Mouse (Mus musculus) brain, embryonic 18.5 days (tissue): Measurements from ENCODE around the gene Ccdc28a.

Source experiments
- DNase-seq: peaks from one replicate; pipeline ENCODE4 v3.0.0-alpha.2; 2012; ENCODE audit warnings: low read depth, low spot score

Ccdc28a gene

DNA sequence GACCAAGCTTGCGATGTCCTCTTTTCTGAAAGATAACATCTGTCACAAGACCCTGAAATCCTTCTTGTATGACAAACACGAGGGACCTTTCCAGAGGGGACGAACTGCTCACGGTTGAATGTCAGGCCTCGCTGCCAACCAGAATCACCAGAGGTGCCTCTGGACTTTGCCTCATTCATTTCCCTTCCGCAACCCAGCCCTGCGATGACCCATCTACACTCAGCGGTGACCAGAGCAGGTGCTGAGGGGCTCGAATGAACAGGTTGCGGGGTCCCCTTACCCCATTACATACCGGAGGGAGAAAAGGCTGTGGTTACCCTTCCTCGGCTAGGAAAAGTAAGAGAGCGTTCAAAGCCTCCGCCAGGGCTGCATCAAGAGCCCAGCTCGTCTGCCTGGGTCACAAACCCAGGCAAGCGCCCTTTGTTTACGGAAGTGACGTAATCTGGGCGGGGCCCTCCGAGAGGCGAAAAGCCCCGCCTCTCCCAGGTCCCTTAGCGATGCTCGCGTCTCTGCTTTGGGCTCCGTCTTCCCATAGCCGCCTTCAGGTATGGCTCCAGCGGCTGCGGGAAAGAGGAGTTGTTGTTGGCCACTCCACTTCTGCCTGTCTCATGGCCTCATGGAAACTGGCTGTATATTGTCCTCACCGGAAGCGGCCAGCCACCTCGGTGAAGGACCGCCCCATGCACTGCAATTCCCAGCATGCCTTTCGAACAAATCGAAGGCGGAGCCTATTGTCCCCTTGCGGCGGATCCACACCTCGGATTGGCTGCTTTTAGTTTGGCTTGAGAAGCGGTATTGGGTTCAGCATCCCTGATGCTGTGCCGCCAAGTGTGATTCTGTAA is at the start of gene Ccdc28a:
Ccdc28a (minus strand) TSS at position 439 of the 842 bp plus-strand sequence.
- peak; percentile 91 for DNase-seq

DNA sequence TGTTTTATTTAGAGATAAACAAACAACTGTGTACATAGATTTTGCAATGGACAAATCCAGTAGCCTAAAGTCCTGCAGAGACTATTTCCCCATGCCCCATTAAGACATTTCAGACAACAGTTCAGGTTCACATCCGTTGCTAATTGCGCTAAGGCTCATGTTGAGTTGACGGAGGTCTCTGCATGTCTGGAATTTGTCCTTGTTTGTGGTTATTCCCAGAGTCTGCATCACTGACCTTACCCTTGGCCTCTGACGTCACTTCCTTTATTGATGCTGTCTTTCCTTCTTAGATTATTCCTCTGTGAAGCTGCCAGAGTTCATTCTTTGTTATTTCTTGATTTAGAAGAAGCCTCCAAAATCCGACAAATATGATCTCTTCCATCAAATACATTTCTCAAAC is 49.2 kb upstream of the Ccdc28a start:
- no peak for DNase-seq

DNA sequence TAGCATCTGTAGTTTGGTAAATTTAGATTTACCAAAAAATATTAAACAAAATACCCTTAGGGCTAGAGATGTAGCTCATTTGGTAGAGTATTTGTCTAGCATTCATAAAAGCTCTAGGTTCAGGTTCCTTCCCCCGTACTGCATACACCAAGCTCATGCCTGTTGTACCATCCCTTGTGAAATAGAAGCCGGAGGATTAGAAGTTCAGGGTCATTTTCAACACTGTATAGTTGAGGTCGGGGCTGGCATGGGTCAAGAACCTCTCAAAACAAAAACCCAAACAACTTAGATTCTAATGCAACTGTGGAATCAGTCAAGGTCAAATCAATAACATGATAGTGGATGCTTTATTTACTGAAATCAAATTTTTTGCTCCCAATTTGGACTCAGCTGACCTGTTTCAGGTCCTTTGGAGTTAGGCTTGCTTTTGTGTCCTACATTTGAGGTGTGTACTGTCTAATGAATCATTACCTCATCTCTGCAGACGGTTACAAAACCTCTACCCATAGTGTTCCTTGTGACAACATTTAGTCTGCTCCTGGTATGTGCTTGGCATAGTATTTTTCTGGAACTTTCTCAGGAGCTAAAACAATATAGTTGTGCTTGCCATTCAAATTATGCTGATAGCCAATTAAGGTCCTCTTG is 41.4 kb upstream of the Ccdc28a start:
- DNase-seq, result no peak

DNA sequence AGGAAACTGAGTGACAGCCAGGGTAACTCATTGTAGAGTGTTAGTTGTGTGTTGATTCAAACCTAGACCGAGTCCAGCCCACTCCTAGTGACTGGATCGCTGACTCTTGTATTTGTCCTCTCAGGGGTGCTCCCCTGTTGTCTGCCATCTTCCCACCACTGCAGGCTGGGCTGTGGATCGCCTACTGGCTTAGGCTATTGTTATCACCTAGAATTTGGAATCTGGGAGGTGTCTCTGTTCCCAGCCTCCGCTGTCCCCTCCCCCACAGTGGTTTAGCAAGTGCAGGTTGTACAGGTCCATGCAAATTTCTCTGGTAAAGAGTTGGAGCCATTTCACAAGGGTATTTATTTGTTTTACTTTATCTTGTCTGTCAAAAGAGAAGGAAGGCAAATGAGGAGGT is 16.5 kb upstream of the Ccdc28a start:
- no peak for DNase-seq

DNA sequence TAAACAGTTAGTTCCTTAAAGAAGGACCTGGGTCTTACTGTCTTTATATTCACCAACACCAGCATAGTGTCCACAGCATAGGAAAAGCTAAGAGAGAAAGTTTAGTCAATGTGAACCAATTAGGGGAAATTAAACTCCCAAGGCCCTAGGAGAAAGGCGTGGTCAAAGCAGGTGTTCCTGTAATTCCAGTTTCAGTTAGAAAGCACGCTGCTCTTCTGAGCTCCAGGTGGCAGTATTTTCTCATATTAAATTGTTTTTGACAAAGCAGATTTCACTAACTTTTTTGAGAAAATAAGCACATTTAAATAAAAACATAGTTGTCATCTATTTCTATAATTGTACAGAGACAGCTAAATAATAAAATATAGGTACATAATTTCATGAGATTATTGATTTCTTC is 8.8 kb upstream of the Ccdc28a start:
- DNase-seq, result no peak

DNA sequence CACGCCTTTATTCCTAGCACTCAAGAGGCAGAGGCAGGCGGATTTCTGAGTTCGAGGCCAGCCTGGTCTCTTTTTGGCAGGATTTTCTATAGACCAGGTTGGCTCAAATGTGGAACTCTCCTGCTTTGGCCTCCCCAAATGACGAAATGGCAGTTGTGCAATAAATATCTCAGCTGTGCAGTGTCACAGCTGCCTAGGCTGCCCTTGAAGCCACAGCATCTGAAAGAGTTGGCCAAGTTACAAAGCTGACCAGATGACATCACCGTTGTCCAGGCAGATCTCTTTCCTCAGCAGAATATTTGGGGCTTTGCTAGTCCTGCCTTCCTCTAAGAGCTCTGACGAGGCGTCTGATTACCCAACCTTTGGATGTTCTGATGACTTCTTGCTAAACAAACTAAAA is 2.4 kb upstream of the Ccdc28a start:
- DNase-seq, result no peak

DNA sequence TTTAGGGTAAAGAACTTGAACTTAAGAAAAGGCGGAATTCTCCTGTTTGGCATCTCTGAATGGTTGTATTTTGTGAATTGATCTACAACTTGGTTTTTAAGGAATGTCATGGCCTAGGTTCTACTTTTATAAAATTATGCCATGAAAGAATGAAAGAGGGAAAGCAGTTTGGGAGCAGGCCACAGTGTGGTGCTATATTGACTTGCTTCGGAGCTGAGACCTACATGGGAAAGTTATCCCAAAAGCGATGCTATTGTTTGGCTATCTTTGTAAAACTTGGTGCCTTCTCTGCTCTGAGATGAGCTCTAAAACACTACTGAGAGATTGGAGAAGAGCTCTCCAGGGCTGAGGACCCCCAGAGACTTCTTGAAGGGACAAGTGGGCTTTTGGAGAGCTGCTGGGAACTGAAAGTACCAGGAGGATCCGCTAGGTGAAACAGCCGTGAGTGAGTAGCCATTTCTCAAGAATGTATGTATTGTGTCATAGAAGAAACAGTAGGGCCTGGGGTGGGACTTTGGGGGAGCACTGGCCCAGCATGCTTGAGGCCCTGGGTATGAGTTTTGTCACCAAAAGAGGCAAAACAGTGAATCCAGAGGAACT is 1.6 kb upstream of the Ccdc28a start:
- no peak for DNase-seq

DNA sequence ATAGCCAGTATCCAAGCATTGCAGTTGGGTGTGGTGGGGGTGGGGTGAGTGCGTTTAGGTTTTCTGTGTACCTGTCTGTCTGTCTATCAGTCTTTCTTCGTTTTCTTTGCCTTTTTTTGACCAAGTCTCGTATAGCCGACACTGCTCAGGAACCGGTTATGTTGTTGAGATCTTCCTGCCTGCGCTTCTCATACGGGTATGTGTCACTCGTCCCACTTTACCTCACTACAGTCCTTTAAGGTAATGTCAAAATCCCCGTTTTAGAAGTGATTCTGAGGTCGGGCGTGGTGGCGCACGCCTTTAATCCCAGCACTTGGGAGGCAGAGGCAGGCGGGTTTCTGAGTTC is 577 bp upstream of the Ccdc28a start:
- DNase-seq, result no peak

DNA sequence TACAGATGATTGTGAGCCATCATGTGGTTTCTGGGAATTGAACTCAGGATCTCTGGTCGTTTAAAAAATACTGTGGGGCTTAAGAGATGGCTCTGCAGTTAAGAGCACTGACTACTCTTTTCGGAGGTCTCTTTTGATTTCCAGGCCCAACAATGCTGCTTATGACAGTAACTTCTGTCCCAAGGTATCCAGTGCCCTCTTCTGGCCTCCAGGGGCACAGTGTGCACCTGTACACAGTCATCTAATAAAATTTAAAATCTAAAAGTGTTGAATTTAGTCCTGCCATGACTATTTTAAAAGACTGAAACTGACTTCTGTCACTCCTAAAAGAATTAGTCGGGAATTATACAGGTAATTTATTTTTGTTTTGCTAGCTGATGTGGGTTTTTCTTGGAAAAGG is 907 bp downstream of the Ccdc28a start:
- no peak for DNase-seq

DNA sequence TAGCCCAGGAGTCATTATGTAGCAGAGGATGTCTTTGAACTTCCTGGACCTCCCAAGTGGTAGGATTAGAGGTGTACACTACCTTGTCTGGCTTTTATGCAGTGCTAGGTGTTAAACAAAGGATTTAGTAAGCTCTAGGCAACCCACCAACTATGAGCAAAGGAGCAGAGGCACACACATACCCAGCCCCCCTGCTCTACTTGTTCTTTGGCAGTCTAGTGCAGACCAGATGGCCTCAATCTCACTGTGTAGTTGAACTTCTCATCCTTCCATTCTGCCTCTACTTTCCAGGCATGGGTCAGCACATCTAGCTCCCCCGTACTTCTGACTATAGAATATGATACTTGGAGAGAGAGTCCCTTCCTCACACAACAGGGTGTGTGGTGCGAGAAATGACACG is 10.4 kb downstream of the Ccdc28a start:
- DNase-seq, result no peak

DNA sequence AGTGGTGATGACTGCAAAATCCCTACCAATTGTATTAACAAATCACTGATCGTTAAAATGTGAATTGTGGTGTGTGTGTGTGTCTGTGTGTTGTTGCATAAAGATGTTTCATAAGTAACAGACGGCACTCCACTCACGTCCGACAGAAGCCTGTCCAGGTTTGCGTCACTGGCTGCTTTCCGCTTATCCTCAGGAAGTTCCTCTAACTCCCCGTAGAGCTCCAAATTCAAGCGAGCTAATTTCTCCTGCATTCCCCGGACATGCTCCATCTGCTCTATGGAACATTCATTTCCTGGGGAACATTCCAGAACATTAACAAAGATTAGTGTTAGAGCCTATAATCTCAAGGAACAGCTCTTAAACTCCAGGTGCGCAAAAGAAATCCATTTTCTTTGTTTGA is 15.4 kb downstream of the Ccdc28a start:
- no peak for DNase-seq

DNA sequence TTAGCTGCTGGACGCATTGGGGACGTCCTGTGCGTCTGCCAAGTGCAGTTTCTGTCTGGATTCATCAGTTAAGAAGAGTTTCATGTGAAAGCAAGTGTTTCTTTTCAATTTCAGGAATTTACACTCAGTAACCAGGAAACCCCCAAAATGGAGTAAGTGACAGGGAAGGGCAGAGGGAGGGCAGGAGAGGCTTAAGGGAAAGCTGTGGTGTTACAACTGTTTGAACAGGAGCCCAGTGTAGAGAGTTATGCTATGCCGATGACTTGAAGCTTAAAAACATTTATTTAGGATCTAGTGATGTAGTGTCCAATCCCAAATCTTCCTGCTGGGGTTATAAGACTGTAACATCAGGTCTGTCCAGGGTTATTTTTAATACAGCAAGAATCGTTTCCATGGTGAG is 20.7 kb downstream of the Ccdc28a start:
- no peak for DNase-seq

DNA sequence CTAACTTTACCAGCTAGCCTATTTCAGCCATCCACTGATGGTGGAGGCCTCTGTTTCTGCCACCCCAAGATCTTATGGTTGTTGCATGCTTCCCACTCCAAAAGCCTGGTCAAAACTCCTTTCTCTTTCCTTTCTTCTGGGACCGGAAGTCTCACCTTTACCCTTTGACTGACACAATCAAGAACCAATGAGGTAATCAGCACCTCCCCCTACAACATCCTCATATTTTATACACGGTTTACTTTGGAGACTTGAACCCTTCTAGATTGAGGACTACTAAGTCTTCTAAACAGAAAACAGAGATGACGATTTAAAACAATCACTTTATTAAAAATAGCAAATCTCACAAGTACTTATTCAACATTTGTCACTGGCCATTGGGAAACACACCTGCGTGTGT is 21.4 kb downstream of the Ccdc28a start:
- no peak for DNase-seq

DNA sequence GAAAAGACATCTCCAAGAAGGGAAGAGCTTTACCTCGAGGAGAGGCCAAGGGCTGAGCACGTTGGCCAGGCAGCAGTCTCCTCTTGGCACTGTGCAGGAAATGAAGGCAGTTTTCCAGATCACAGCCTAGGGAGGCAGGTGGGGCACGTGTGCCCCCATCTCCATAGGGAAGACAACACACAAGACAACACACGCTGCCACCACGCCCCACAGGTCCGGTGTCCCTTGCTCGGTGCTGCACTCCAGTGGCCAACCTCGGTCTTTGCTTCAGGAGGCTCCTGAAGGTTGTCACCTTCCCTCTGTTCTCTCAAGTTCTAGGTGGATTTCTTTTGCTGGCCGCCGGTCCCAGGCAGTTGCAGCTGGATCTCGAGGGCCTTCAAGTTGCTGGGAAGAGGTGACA is 24.1 kb downstream of the Ccdc28a start, which contains the start of gene Ect2l:
Ect2l (minus strand) TSS at position 165 of the 400 bp plus-strand sequence.
- no peak for DNase-seq

DNA sequence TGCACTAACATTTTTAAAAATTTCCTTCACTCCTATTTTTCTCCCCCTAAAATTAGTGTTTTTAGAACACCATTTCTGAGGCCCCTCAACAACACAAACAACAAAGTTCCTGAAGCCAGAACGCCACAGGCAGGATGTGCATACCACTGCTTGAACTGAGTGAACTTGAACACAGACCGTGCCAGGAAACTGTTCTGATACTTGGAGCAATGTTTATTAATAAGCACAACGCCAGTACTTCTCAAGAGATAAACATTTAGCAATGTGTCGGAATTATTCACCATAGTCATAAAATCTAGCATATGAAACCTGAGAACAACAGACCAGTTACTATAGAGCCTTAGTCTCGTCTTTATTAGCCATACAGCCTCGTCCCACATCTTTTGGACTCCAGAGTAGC is 24.7 kb downstream of the Ccdc28a start:
- DNase-seq, result no peak

DNA sequence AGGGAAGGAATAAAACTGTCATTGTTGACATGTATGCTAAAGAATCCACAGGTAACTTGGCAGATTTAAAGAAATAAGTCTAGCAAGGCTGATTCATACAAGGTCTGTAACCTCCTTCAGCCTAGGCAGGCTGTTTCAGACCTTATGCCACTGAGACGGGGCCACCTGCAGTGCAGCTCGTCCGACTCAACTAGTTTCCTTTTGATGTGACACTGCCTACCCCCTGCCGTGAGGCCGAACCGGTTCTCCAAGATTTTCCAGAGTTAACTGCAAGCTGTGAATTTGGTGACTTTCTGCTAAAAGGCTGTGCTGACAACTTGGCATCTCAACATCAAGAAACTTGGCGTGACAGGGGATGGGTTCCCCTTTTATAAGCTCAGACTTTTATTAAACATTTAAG is 30.7 kb downstream of the Ccdc28a start:
- DNase-seq, result no peak

DNA sequence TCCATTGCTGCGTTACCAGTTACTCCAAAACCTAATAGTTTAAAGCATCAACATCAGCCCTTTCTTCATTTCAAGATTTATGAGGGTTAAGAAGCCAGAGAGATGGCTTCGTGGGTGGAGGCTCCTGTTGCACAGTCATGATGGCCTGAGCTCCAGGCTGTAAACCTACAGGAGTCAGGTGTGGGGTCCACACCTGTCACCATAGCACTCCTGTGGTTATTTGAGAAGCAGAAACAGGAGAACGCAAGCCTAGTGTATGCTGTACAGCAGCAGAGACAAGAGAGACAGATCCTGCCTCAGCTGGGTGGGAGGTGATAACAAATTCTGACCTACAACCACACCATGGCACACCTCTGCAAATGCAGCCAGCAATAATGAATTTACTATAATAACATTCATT is 32.4 kb downstream of the Ccdc28a start:
- no peak for DNase-seq

DNA sequence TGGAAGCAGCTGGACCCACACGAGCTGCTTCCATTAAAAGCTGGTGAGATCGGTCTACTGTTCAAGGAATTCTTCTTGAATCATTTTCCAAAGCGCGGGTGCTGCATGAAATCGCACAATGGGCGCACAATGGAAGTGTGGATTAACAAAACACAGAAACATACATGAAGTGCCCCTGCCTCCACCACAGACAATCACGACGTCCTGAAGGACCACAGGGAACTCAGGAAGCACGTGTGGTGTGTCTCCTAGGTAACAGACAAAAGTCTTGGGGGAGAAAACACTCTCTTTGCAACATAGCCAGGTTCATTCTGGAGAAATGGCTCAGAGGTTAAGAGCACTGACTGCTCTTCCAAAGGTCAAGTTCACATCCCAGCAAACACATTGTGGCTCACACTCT is 34.1 kb downstream of the Ccdc28a start:
- DNase-seq, result no peak

DNA sequence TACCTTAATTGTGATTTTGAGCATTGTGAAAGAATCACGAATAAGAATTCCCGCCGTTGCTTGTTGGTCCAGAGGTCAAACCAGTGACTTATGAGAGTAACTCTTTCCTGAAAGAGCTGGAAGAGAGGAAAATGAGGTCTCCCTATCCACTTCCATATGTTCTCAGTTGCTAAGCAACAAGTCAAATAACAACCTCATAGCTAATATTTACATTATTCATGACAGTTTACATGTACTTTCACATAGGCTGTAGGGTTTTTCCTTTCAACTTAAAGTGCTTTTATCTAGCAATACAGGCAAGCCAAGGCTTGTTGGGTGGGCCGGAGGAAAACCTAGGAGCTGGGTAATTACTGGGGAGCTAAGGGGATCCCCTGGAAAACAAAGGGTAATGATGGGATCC is 34.9 kb downstream of the Ccdc28a start:
- DNase-seq, result no peak

DNA sequence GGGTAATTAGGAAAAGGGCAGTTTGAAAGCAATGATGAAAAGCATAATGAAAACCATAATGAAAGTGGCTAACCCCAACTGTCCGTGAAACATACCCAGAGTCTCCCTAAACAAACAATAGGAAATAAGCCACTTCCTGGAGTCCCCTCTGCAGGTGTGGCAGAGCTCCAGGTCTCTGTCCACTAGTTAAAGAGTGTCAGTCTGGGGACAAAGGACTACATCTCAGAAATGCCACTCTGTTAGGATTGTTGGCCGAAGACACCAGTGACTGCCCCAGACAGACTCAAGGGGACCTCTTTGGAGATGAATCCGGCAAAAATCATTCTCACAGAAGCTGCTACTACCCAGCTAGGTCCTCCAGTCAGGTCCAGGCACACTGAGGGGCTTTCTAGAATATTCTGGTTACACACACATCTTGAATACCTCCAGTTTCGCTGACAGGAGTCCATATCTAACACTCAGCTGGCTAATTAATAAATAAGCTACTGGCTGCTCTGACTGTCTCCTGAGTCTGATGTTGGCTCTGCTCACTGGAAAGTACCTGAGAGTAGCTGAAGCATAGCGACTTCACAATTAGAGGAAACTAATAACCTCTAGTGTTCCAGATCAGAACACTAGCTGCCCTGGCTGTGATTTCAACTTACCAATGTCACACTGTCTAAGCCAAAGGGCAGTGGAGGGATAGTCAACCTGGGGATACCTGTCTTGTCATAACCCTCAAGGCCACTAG is 36.3 kb downstream of the Ccdc28a start:
- no peak for DNase-seq

DNA sequence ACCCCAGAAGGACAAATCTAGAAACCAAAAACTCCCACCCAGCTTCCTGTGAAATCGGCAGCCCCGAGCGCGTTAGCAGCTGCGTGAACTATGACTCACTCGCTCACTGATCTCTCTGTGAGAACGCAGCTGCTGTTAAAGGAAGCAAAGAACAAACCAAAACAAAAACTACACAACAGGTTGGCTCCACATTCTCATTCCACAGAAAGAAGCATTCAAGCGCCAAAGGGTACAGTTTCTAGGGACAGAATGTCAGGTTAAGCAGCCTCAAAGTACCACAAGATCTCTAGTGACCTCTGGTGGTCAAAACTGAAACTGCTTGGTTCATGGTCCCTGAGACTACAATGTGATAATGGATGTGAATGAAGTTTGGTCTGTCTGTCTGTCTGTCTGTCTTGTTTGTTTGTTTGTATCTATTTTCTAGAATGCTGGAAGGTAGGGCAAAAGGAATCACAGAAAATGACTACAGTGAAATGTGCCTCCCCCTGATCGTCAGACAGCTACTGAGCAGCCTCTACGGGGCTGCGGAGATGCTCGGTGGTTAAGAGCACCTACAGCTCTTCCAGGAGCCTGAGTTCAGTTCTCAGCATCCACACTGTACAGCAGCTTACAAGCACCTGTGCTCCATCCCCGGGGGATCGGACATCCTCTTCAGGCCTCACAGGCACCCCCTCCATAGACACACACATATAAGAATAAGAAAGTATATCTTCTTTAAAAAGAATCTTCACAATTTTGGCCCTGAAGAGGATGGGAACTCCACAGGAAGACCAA is 37.4 kb downstream of the Ccdc28a start:
- peak; percentile 39 for DNase-seq

DNA sequence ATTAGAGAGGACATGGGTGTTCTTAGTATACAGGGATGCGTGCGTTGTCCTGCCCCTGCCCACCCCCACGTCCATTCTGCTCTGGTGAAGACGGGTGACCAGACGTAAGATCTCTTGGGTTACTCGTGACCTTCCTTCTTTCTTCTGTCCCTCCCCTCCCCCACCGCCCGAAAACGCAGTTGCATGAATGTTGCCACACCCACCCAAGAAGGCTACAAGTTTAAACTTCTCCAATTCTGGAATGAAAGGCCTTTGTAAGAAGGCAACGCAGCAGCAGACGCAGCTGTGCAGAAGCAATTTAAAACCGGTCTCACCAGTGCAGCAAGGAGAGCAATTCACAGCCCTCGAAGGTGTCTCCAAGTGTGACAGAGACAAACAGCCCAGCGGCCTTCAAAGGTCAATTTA is 40.1 kb downstream of the Ccdc28a start:
- no peak for DNase-seq
